Mouse (Mus musculus) urinary bladder, adult 18-20 months (tissue): ENCODE results near the gene Coq4.

Experiments
- DNase-seq, 2 experiments: peaks; one replicate each; pipeline ENCODE4 v3.0.0; 2022; ENCODE audit warnings: low spot score in 2 of 2, mixed read lengths in 2 of 2

The Coq4 gene

GRCm38 (mm10) chr2:29845636-29846035 is 58.3 kb downstream of the Coq4 start:
- no peak for DNase-seq

GRCm38 (mm10) chr2:29846061-29846853 is 59.0 kb downstream of the Coq4 start:
- DNase-seq: no peak

GRCm38 (mm10) chr2:29846911-29847310 is 59.6 kb downstream of the Coq4 start:
- DNase-seq: no peak
